Mouse (Mus musculus): Measurements from ENCODE around the gene Prlh.

DNA sequence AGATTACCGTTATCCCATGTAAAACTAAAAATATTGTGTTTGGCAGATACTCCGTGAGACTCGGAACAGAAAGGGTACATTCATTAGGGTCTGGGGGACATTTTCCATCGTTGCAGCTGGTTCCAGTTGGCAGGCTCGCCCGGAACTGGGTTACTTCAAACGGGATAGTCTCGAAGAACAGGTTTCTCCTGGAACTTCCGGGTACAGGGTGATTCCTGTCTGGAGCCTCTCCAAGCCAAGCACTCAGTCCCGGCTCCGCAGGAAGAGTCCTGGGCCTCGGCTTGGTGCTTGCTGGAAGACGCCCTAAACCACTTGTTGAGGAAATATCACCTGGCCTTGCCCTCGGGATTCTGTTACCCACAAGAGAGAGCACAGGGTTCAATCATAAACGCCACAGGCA, 25.6 kb upstream of the Prlh start:
- no peak for TF ChIP-seq CTCF (IDR thresholded peaks at IDR 0.05; ENCODE audit: low read depth, low read length)
- no peak for TF ChIP-seq POLR2A (IDR thresholded peaks at IDR 0.05; ENCODE audit: extremely low read depth, insufficient read depth, low read length)

All from liver, adult 2 months (tissue).